Mouse (Mus musculus) E14TG2a.4 (cell line): ENCODE results near the gene Thumpd1.

Experiments used
- CTCF ChIP-seq: conservative IDR thresholded peaks from 2 replicates; pipeline ENCODE4 v1.5.1; 2014; ENCODE audit warnings: low read length
- NANOG ChIP-seq: IDR thresholded peaks from 2 replicates; pipeline ENCODE4 v1.6.1; 2014; ENCODE audit warnings: borderline replicate concordance, low read length, mixed read lengths
- POU5F1 ChIP-seq: IDR thresholded peaks from 2 replicates; pipeline ENCODE4 v1.6.1; 2014; ENCODE audit warnings: low read length, borderline replicate concordance

GRCm38 (mm10) chr7:119680107-119680506, 40.5 kb downstream of the Thumpd1 start:
- TF ChIP-seq CTCF (no peak), NANOG (no peak), POU5F1 (no peak)
